Mouse (Mus musculus) thymus, adult 2 months (tissue): ENCODE results near the gene Mreg.

Experiments used
- CTCF ChIP-seq: fragments of 200-500 bp; IDR thresholded peaks from 2 replicates; pipeline ENCODE4 v1.5.1; 2012; ENCODE audit warnings: mild to moderate bottlenecking, control low read depth, low read length, moderate library complexity, borderline replicate concordance; ENCODE audit not compliant: control insufficient read depth, poor library complexity, insufficient read depth; ENCODE audit errors: extremely low read depth
- POLR2A ChIP-seq: fragments of 200-500 bp; IDR thresholded peaks from 2 replicates; pipeline ENCODE4 v1.6.1; 2012; ENCODE audit warnings: mild to moderate bottlenecking, low read length, control low read depth, moderate library complexity; ENCODE audit not compliant: control insufficient read depth, poor library complexity, insufficient read depth; ENCODE audit errors: extremely low read depth

DNA sequence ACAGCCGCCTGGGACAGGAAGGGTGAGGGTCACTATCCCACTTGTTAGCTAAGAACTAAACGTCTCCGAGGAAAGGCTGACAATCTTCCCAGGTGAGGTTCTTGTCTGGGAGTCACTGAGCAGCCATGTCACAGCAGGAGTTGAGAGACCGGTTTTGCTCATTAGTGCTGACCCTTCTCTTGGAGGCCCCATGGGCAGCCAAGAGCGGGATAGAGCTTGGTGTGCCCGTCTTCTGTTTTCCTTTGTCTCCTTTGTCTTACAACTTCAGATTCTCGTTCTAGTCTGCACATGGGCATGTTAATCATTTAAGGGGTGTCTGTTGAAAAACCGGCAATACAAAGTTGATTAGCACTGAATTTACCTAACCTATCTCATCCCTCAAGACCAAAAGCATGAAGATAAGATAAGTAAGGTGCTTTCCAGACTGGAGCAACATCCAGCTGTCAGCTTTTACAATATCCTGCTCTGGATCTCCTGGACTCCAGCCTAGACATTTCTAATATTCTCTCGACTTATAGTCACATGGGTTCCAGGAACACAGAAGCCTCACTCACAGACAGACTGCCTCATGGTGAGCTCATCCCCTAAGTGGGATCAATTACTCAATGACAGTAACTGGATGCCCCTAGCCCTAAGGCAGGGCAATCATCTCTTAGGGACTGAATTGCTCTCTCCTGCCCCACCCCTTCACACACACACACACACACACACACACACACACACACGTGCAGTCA lies 15.3 kb downstream of the Mreg start:
- TF ChIP-seq CTCF, result no peak
- no peak for TF ChIP-seq POLR2A
